Mouse (Mus musculus) liver, embryonic 14.5 days (tissue): ENCODE data around the gene Pfkfb4. TPM values are rescaled to one million over a fixed set of nuclear protein-coding genes. Genes with fewer than 3 reads are reported as not detected.

ENCODE experiments used
- ATAC-seq: fragments of 200-750 bp; cut with Nextera tagmentation; 2 replicates; pipeline ENCODE4 v1.8.0; 2017; ENCODE audit warnings: moderate number of reproducible peaks, mild to moderate bottlenecking, moderate library complexity; ENCODE audit not compliant: insufficient read depth
- DNase-seq, 3 experiments: peaks; one replicate each; pipeline ENCODE4 v3.0.0-alpha.2; 2012 to 2013; ENCODE audit warnings: low read depth in 3 of 3, low spot score in 3 of 3
- H3K27ac ChIP-seq: fragments of 300-500 bp; sonication (generic); 2 replicates; pipeline ENCODE4 v1.5.1; 2014; ENCODE audit warnings: moderate library complexity, mild to moderate bottlenecking, control low read depth, inconsistent platforms
- H3K27me3 ChIP-seq: fragments of 300-500 bp; sonication (generic); 2 replicates; pipeline ENCODE4 v1.6.1; 2014; ENCODE audit warnings: mild to moderate bottlenecking, low read length, moderate library complexity; ENCODE audit not compliant: control insufficient read depth, insufficient read depth
- H3K36me3 ChIP-seq: fragments of 300-500 bp; sonication (generic); replicated peaks from 2 replicates; pipeline ENCODE4 v1.6.1; 2014; ENCODE audit warnings: low read depth; ENCODE audit not compliant: control insufficient read depth, insufficient read depth
- H3K4me1 ChIP-seq, 2 experiments: fragments of 200-500 bp in 1 of 2; fragments of 300-500 bp in 1 of 2; sonication (generic) in 1 of 2; replicated peaks; 2 replicates each; pipeline ENCODE4 v1.6.1; 2012 to 2014; ENCODE audit warnings: antibody characterized with exemption in 1 of 2, inconsistent platforms in 1 of 2, low read length in 1 of 2; ENCODE audit not compliant: control insufficient read depth in 2 of 2, insufficient read depth in 2 of 2
- H3K4me2 ChIP-seq: fragments of 300-500 bp; sonication (generic); 2 replicates; pipeline ENCODE4 v1.6.1; 2014; ENCODE audit warnings: low read depth, mild to moderate bottlenecking, control low read depth, moderate library complexity
- H3K4me3 ChIP-seq, 2 experiments: fragments of 200-500 bp in 1 of 2; fragments of 300-500 bp in 1 of 2; sonication (generic) in 1 of 2; 2 replicates each; pipeline ENCODE4 v1.5.1; 2012 to 2014; ENCODE audit warnings: low read depth in 2 of 2, low read length in 2 of 2, mild to moderate bottlenecking in 2 of 2, control low read depth in 1 of 2, inconsistent platforms in 1 of 2, moderate library complexity in 1 of 2; ENCODE audit not compliant: insufficient read depth in 1 of 2
- H3K9ac ChIP-seq: fragments of 300-500 bp; sonication (generic); replicated peaks from 2 replicates; pipeline ENCODE4 v1.6.1; 2014; ENCODE audit warnings: mild to moderate bottlenecking, control low read depth, moderate library complexity
- H3K9me3 ChIP-seq: fragments of 300-500 bp; sonication (generic); 2 replicates; pipeline ENCODE4 v1.6.1; 2016; ENCODE audit warnings: low read length, mixed read lengths; ENCODE audit not compliant: control insufficient read depth
- CTCF ChIP-seq: IDR thresholded peaks from 2 replicates; pipeline ENCODE4 v1.5.1; 2016; ENCODE audit warnings: antibody characterized with exemption, low read depth, control low read depth
- EP300 ChIP-seq: IDR thresholded peaks from 2 replicates; pipeline ENCODE4 v1.6.1; 2016; ENCODE audit warnings: antibody characterized with exemption, low read depth
- WGBS: fragments of 180-500 bp; shearing (Covaris S2); extraction: QIAGEN DNeasy Blood & Tissue Kit; methylation state at CpG from one replicate; pipeline ENCODE4 v1.1.7; 2014; ENCODE audit not compliant: insufficient replicate concordance; 5-methylcytosine and 5-hydroxymethylcytosine counted together
- polyA plus RNA-seq, 2 experiments: library from polyadenylated mRNA; depleted of rRNA in 1 of 2; stranded (reverse) in 1 of 2; unstranded in 1 of 2; fragments of >200 nt; fragmentation: Nextera tagmentation in 1 of 2; extraction: Ambion mirVana in 1 of 2; gene quantifications; 2 replicates each; pipeline versions ENCODE4 v1.2.1 to v1.2.3; 2012 to 2014

The Pfkfb4 gene
- polyA plus RNA-seq, 2 experiments, result 1.9 to 2.1 TPM

- Histone ChIP-seq H3K27ac (no peak overlapping the region), H3K4me2 (no peak overlapping the region), H3K9me3 (no peaks in the 10 kb centered on the region), H3K9ac (no peak overlapping the region), H3K4me3 (no peak overlapping the region), H3K36me3 (peaks cover 42% of the 10 kb centered on the region), H3K4me1 (no peaks in the 10 kb centered on the region), H3K27me3 (peaks cover 10% of the 10 kb centered on the region)
- DNase-seq (no peak), ATAC-seq (no peak)
- no peak for TF ChIP-seq CTCF
- 76% methylated on average over 9 of the region's 9 CpGs for WGBS
Observed at GRCm38 (mm10) chr9:108949967-108950728, 41.4 kb upstream of the Pfkfb4 start.

- Histone ChIP-seq H3K27me3 (peaks cover 10% of the 10 kb centered on the region), H3K27ac (no peak within 1 kb of the TSS), H3K9me3 (no peaks in the 10 kb centered on the region), H3K9ac (no peak within 1 kb of the TSS), H3K4me3 (no peak within 1 kb of the TSS), H3K36me3 (peaks cover 15% of the 10 kb centered on the region), H3K4me1 (no peaks in the 10 kb centered on the region), H3K4me2 (no peak within 1 kb of the TSS)
- TF ChIP-seq EP300, result no peak
- no peak for TF ChIP-seq CTCF
- DNase-seq, result no peak
- no peak for ATAC-seq
- 17% methylated on average over 15 of the region's 15 CpGs for WGBS
Observed at GRCm38 (mm10) chr9:108953081-108953636, 38.4 kb upstream of the Pfkfb4 start, which contains the start of gene Col7a1. Gene Col7a1 (plus strand): TSS chr9:108953586.

GRCm38 (mm10) chr9:108955241-108955640 is 36.3 kb upstream of the Pfkfb4 start:
- TF ChIP-seq CTCF, result no peak
- no peak for TF ChIP-seq EP300
- Histone ChIP-seq H3K4me3 (no peak overlapping the region), H3K27me3 (peaks cover 10% of the 10 kb centered on the region), H3K27ac (no peak overlapping the region), H3K4me2 (no peak overlapping the region), H3K36me3 (no peaks in the 10 kb centered on the region), H3K4me1 (no peaks in the 10 kb centered on the region), H3K9me3 (no peaks in the 10 kb centered on the region), H3K9ac (no peak overlapping the region)
- DNase-seq, result no peak
- no peak for ATAC-seq
- WGBS, result 79% methylated on average over 11 of the region's 11 CpGs

- peaks cover 10% of the 10 kb centered on the region for H3K27me3 ChIP-seq
- H3K4me3 ChIP-seq, result no peak overlapping the region
- no peaks in the 10 kb centered on the region for H3K9me3 ChIP-seq
- TF ChIP-seq CTCF, result no peak
- no peak for TF ChIP-seq EP300
- H3K36me3 ChIP-seq, result no peaks in the 10 kb centered on the region
- DNase-seq (no peak), ATAC-seq (no peak)
- H3K27ac ChIP-seq, result no peak overlapping the region
- H3K9ac ChIP-seq, result no peak overlapping the region
- no peak overlapping the region for H3K4me2 ChIP-seq
- 80% methylated on average over 11 of the region's 11 CpGs for WGBS
- H3K4me1 ChIP-seq, result no peaks in the 10 kb centered on the region
Observed at GRCm38 (mm10) chr9:108955846-108956245, 35.7 kb upstream of the Pfkfb4 start.

GRCm38 (mm10) chr9:108963577-108963976 is 28.0 kb upstream of the Pfkfb4 start:
- Histone ChIP-seq H3K9me3 (no peaks in the 10 kb centered on the region), H3K27ac (no peak overlapping the region), H3K9ac (no peak overlapping the region), H3K4me2 (no peak overlapping the region), H3K4me3 (no peak overlapping the region), H3K27me3 (no peaks in the 10 kb centered on the region), H3K36me3 (no peaks in the 10 kb centered on the region), H3K4me1 (no peaks in the 10 kb centered on the region)
- DNase-seq, result no peak
- WGBS, result 65% methylated on average over 3 of the region's 3 CpGs
- no peak for TF ChIP-seq CTCF
- no peak for TF ChIP-seq EP300
- no peak for ATAC-seq
